Mouse (Mus musculus): Measurements from ENCODE around the gene Tpd52l2. TPM values are rescaled to one million over a fixed set of nuclear protein-coding genes. Genes with fewer than 3 reads are reported as not detected.

Gene Tpd52l2
- polyA plus RNA-seq, 1 experiment from 2014 or later: 83.0 TPM

- DNase-seq: no peak
- no peak overlapping the region for H3K4me3 ChIP-seq (replicated peaks)
- H3K27ac ChIP-seq: no peak overlapping the region
- no peak for ATAC-seq (ENCODE audit: low read depth)
- H3K9ac ChIP-seq: no peak overlapping the region
- 89% methylated on average over 8 of the region's 8 CpGs for WGBS (ENCODE audit: insufficient replicate concordance)
- no peaks in the 10 kb centered on the region for H3K9me3 ChIP-seq (replicated peaks)
- no peaks in the 10 kb centered on the region for H3K27me3 ChIP-seq
- H3K4me1 ChIP-seq (replicated peaks): no peaks in the 10 kb centered on the region
- no peak overlapping the region for H3K4me2 ChIP-seq
- peaks cover 97% of the 10 kb centered on the region for H3K36me3 ChIP-seq
Measured at GRCm38 (mm10) chr2:181511231-181511630, 14.3 kb downstream of the Tpd52l2 start.

GRCm38 (mm10) chr2:181519201-181519600, 22.3 kb downstream of the Tpd52l2 start:
- peak overlapping the region; percentile 98 for H3K27ac ChIP-seq
- no peaks in the 10 kb centered on the region for H3K27me3 ChIP-seq
- H3K4me2 ChIP-seq: peak overlapping the region; percentile 81
- 63% methylated on average over 3 of the region's 3 CpGs for WGBS (ENCODE audit: insufficient replicate concordance)
- DNase-seq (no peak), ATAC-seq (ENCODE audit: low read depth) (no peak)
- peak overlapping the region; percentile 96 for H3K9ac ChIP-seq
- peak overlapping the region; percentile 91 for H3K4me3 ChIP-seq (replicated peaks)
- H3K4me1 ChIP-seq (replicated peaks): peaks cover 42% of the 10 kb centered on the region
- no peaks in the 10 kb centered on the region for H3K9me3 ChIP-seq (replicated peaks)
- H3K36me3 ChIP-seq: peaks cover 40% of the 10 kb centered on the region

- Histone ChIP-seq H3K27ac (peak within 1 kb of the TSS; percentile 98), H3K27me3 (no peaks in the 10 kb centered on the region), H3K9ac (peak within 1 kb of the TSS; percentile 96), H3K36me3 (peaks cover 32% of the 10 kb centered on the region), H3K4me1 (replicated peaks) (peaks cover 46% of the 10 kb centered on the region), H3K4me2 (peak within 1 kb of the TSS; percentile 81), H3K4me3 (replicated peaks) (peak within 1 kb of the TSS; percentile 91), H3K9me3 (replicated peaks) (no peaks in the 10 kb centered on the region)
- under 1% methylated on average over 74 of the region's 74 CpGs for WGBS (ENCODE audit: insufficient replicate concordance)
- DNase-seq (peak; percentile 99), ATAC-seq (ENCODE audit: low read depth) (peak; percentile 96)
Measured at GRCm38 (mm10) chr2:181520118-181520935, 23.4 kb downstream of the Tpd52l2 start, which contains the start of gene Dnajc5. TSS of gene Dnajc5 (plus strand) at chr2:181520485.

- no peaks in the 10 kb centered on the region for H3K27me3 ChIP-seq
- WGBS (ENCODE audit: insufficient replicate concordance): under 1% methylated on average over 17 of the region's 17 CpGs
- peak overlapping the region; percentile 91 for H3K4me3 ChIP-seq (replicated peaks)
- peak overlapping the region; percentile 96 for H3K9ac ChIP-seq
- ATAC-seq (ENCODE audit: low read depth): no peak
- peaks cover 46% of the 10 kb centered on the region for H3K4me1 ChIP-seq (replicated peaks)
- peak overlapping the region; percentile 98 for H3K27ac ChIP-seq
- peak overlapping the region; percentile 81 for H3K4me2 ChIP-seq
- peaks cover 28% of the 10 kb centered on the region for H3K36me3 ChIP-seq
- H3K9me3 ChIP-seq (replicated peaks): no peaks in the 10 kb centered on the region
- DNase-seq: no peak
Measured at GRCm38 (mm10) chr2:181520936-181521227, 23.9 kb downstream of the Tpd52l2 start.

GRCm38 (mm10) chr2:181521491-181521890, 24.5 kb downstream of the Tpd52l2 start:
- ATAC-seq (ENCODE audit: low read depth): no peak
- WGBS (ENCODE audit: insufficient replicate concordance): 28% methylated on average over 10 of the region's 10 CpGs
- H3K4me1 ChIP-seq (replicated peaks): peaks cover 46% of the 10 kb centered on the region
- no peaks in the 10 kb centered on the region for H3K27me3 ChIP-seq
- peak overlapping the region; percentile 91 for H3K4me3 ChIP-seq (replicated peaks)
- H3K4me2 ChIP-seq: peak overlapping the region; percentile 81
- H3K9me3 ChIP-seq (replicated peaks): no peaks in the 10 kb centered on the region
- H3K36me3 ChIP-seq: peaks cover 22% of the 10 kb centered on the region
- H3K9ac ChIP-seq: peak overlapping the region; percentile 96
- DNase-seq: no peak
- H3K27ac ChIP-seq: peak overlapping the region; percentile 58

- Histone ChIP-seq H3K27me3 (no peaks in the 10 kb centered on the region), H3K4me3 (replicated peaks) (peak overlapping the region; percentile 91), H3K4me2 (peak overlapping the region; percentile 81), H3K9me3 (replicated peaks) (no peaks in the 10 kb centered on the region), H3K4me1 (replicated peaks) (peaks cover 46% of the 10 kb centered on the region), H3K9ac (no peak overlapping the region), H3K27ac (peak overlapping the region; percentile 58; the same call in 1 of the 2 replicates), H3K36me3 (peaks cover 14% of the 10 kb centered on the region)
- DNase-seq: peak; percentile 42
- ATAC-seq (ENCODE audit: low read depth): no peak
- WGBS (ENCODE audit: insufficient replicate concordance): 45% methylated on average over 5 of the region's 5 CpGs
Measured at GRCm38 (mm10) chr2:181522811-181523210, 25.9 kb downstream of the Tpd52l2 start.

GRCm38 (mm10) chr2:181525526-181525925, 28.6 kb downstream of the Tpd52l2 start:
- WGBS (ENCODE audit: insufficient replicate concordance): 80% methylated on average over 5 of the region's 5 CpGs
- ATAC-seq (ENCODE audit: low read depth) (no peak), DNase-seq (no peak)
- H3K4me3 ChIP-seq (replicated peaks): no peak overlapping the region
- peaks cover 33% of the 10 kb centered on the region for H3K4me1 ChIP-seq (replicated peaks)
- H3K36me3 ChIP-seq: peaks cover 28% of the 10 kb centered on the region
- no peaks in the 10 kb centered on the region; the same call in 1 of the 2 replicates for H3K9me3 ChIP-seq (replicated peaks)
- H3K9ac ChIP-seq: no peak overlapping the region
- no peak overlapping the region for H3K4me2 ChIP-seq
- no peaks in the 10 kb centered on the region for H3K27me3 ChIP-seq
- no peak overlapping the region for H3K27ac ChIP-seq

- WGBS (ENCODE audit: insufficient replicate concordance): 86% methylated on average over 1 of the region's 1 CpGs
- Histone ChIP-seq H3K4me2 (no peak overlapping the region), H3K4me1 (replicated peaks) (peaks cover 10% of the 10 kb centered on the region), H3K9me3 (replicated peaks) (no peaks in the 10 kb centered on the region; the same call in 1 of the 2 replicates), H3K27ac (no peak overlapping the region), H3K27me3 (no peaks in the 10 kb centered on the region), H3K36me3 (peaks cover 49% of the 10 kb centered on the region), H3K4me3 (replicated peaks) (no peak overlapping the region), H3K9ac (no peak overlapping the region)
- ATAC-seq (ENCODE audit: low read depth) (no peak), DNase-seq (no peak)
Measured at GRCm38 (mm10) chr2:181529076-181529475, 32.1 kb downstream of the Tpd52l2 start.

GRCm38 (mm10) chr2:181532589-181532988, 35.6 kb downstream of the Tpd52l2 start:
- Histone ChIP-seq H3K27me3 (no peaks in the 10 kb centered on the region), H3K4me3 (replicated peaks) (no peak overlapping the region), H3K36me3 (peaks cover 44% of the 10 kb centered on the region), H3K27ac (no peak overlapping the region), H3K4me2 (no peak overlapping the region), H3K4me1 (replicated peaks) (peaks cover 23% of the 10 kb centered on the region), H3K9me3 (replicated peaks) (no peaks in the 10 kb centered on the region; the same call in 1 of the 2 replicates), H3K9ac (no peak overlapping the region)
- 78% methylated on average over 3 of the region's 3 CpGs for WGBS (ENCODE audit: insufficient replicate concordance)
- no peak for DNase-seq
- no peak for ATAC-seq (ENCODE audit: low read depth)

GRCm38 (mm10) chr2:181536410-181536809, 39.5 kb downstream of the Tpd52l2 start:
- DNase-seq (no peak), ATAC-seq (ENCODE audit: low read depth) (no peak)
- 61% methylated on average over 2 of the region's 2 CpGs for WGBS (ENCODE audit: insufficient replicate concordance)
- no peaks in the 10 kb centered on the region for H3K27me3 ChIP-seq
- H3K9me3 ChIP-seq (replicated peaks): no peaks in the 10 kb centered on the region
- no peak overlapping the region for H3K27ac ChIP-seq
- H3K9ac ChIP-seq: no peak overlapping the region; the same call in 1 of the 2 replicates
- H3K36me3 ChIP-seq: peaks cover 15% of the 10 kb centered on the region
- H3K4me1 ChIP-seq (replicated peaks): peaks cover 33% of the 10 kb centered on the region
- no peak overlapping the region for H3K4me3 ChIP-seq (replicated peaks)
- no peak overlapping the region for H3K4me2 ChIP-seq

- peak overlapping the region; percentile 39; the same call in 1 of the 2 replicates for H3K9ac ChIP-seq
- 49% methylated on average over 2 of the region's 2 CpGs for WGBS (ENCODE audit: insufficient replicate concordance)
- no peaks in the 10 kb centered on the region for H3K27me3 ChIP-seq
Measured at GRCm38 (mm10) chr2:181537444-181538047, 40.6 kb downstream of the Tpd52l2 start.

More at GRCm38 (mm10) chr2:181537444-181538047, 40.6 kb downstream of the Tpd52l2 start:
- ATAC-seq (ENCODE audit: low read depth) (peak; percentile 77), DNase-seq (peak; percentile 24)
- Histone ChIP-seq H3K36me3 (peaks cover 4% of the 10 kb centered on the region; the same call in 1 of the 2 replicates), H3K9me3 (replicated peaks) (no peaks in the 10 kb centered on the region), H3K4me1 (replicated peaks) (peaks cover 32% of the 10 kb centered on the region), H3K27ac (peak overlapping the region; percentile 69), H3K4me2 (peak overlapping the region; percentile 32; the same call in 1 of the 2 replicates), H3K4me3 (replicated peaks) (no peak overlapping the region; the same call in 1 of the 2 replicates)
